Mouse (Mus musculus) colon, adult 2 months (tissue): ENCODE measurements around the gene Trim25. TPM values are rescaled to one million over a fixed set of nuclear protein-coding genes. Genes with fewer than 3 reads are reported as not detected.

Experiments
- polyA plus RNA-seq: library from polyadenylated mRNA; depleted of rRNA; stranded (reverse); fragments of >200 nt; gene quantifications from 2 replicates; pipeline ENCODE4 v1.2.3, GENCODE M21; 2012; rRNA removed

Gene Trim25
- 73.6 and 80.4 TPM in 2 replicates for polyA plus RNA-seq

DNA sequence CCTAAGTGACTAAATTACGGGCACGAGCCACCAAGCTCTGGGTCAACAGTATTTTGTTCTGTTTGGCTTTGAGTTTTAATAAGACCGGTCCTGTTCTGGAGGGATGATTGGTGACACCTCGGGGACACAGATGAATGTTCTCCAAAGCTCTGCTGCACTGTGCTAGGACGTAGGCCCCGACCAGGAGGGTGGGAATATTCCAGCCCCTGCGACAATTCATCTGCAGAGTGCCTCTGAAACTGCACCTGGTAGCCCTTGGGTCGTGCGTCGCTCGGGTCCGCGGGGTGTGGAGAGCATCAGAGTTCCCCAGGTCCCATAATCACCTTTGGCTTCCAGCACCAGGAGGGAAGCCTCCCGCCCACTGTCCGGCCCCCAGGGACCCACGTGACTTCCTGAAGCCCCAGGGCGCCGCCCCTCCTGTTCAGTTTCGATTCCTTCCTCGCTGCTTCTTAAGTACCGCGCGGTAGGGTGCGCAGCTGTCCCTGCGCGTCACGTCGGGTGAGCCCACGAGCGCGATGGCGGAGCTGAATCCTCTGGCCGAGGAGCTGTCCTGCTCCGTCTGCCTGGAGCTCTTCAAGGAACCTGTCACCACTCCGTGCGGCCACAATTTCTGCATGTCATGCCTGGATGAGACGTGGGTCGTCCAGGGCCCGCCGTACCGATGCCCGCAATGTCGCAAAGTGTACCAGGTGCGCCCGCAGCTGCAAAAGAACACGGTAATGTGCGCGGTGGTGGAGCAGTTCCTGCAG, at the start of gene Trim25:
Trim25 (plus strand) TSS at position 403 of the 749 bp plus-strand sequence.

DNA sequence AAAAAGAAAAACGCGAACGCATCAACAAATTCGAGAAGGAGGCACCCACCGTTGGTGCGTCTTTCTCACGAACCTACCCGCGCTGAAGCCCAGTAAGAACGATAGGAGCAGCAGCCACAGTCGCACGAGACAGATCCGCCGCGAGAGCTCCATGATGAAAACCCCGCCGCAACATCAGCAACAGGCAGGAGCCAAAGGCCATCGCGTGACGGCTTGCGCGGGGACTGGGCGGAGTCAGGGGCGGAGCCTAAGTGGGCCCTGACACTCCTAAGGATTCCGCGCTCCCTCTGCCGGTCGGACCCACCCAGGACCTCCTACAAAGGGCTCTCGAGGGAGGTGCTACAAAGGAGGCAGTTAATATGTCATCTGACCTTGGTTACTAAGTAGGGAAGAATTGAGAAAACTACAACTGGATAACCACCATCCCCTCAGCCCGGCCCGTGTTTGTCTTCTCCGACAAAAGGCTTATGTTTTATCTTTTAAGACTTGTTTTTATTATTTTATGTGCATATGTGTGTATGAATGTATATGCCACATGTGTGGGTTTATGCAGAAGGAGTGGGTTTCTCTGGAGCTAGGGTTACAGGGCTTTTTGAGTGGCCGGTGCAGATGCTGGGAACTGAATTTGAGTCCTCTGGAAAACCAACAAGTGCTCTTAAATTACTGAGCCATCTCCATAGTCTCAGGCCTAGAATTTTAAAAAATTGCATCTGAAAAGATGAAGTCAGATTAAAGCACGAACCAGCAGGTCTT, 43.8 kb upstream of the Trim25 start, which contains the start of gene Scpep1:
Scpep1 (minus strand) TSS at position 249 of the 753 bp plus-strand sequence.

DNA sequence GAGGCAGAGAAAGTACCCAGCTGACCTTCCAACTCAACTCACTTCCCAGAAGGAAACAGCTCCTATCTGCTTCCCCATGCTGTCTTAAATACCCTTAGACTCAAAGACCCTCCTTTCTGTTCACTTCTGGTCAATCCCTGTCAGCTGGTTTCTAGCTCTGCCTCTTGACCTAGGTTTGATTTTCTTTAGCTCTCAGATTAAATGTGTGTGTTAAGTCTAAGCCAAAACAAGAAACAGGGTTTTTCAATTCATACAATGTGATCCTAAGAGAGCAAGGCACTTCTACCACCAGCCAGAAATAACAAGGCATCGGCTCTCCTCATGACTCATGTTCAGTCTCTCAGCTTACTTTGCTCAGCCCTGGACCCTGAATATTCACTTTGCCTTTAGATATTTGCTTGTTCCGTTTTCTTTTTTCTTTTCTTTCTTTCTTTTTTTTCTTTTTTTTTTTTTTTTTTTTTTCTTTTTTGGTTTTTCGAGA, 32.3 kb upstream of the Trim25 start, which contains the start of gene Elobl:
Elobl (minus strand) TSS at position 51 of the 481 bp plus-strand sequence.

DNA sequence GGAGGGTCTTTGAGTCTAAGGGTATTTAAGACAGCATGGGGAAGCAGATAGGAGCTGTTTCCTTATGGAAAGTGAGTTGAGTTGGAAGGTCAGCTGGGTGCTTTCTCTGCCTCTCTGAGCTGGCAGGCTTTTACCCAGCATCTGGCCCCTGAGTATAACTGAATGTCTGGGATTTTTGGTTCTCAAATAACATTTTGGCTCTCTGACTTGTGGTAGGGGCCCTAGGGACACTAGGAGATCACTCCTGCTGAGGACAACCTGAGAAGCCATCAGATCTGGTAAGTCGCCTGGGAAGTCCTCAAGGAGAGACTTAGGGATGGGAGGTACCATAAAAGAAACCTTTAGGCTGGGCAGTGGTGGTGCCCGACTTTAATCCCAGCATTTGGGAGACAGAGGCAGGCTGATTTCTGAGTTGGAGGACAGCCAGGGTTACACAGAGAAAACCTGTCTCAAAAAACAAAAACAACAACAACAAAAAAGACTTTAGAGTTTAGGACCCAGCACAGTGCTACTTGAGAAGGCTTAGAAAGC, 28.9 kb upstream of the Trim25 start, which contains the start of gene Coil:
Coil (plus strand) TSS at position 51 of the 531 bp plus-strand sequence.

DNA sequence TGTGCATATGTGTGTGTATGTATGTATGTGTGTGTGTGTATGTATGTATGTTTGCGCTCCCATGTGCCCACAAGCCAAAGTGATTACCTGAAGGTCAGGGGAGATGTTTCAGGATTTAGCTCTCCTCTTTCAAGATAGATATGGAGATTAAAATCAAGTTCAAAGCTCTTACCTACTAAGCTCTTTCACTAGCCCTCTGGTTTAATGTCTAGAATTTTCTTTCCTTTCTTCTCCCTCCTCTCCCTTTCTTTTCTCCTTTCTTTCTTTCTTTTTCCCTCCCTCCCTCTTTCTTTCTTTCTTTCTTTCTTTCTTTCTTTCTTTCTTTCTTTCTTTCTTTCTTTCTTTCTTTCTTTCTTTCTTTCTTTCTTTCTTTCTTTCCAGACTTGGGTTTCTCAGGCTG, 67.6 kb downstream of the Trim25 start, which contains the start of gene Dgke:
Dgke (minus strand) TSS at position 101 of the 400 bp plus-strand sequence.

Other genes starting within 250 kb of the Trim25 start
- gene Akap1, start 134.8 kb upstream of the Trim25 start, polyA plus RNA-seq, result 54.3 and 55.6 TPM in 2 replicates
- gene Scpep1, start 43.9 kb upstream of the Trim25 start, polyA plus RNA-seq, result 18.5 and 23.6 TPM in 2 replicates
- gene Elobl, start 32.4 kb upstream of the Trim25 start, polyA plus RNA-seq, result 0.24 TPM in 1 of 2 replicates, not detected in the other
- gene Coil, start 29.1 kb upstream of the Trim25 start, polyA plus RNA-seq, result 2.9 and 4.3 TPM in 2 replicates
- gene Dgke, start 67.5 kb downstream of the Trim25 start, polyA plus RNA-seq, result 3.8 and 4.2 TPM in 2 replicates
- not detected in 2 replicates for gene Gm525, start 74.5 kb downstream of the Trim25 start, polyA plus RNA-seq